Mouse (Mus musculus) urinary bladder, postnatal 25 days (tissue): ENCODE data around the gene Klf6.

ENCODE experiments used
- DNase-seq: peaks from one replicate; pipeline ENCODE4 v3.0.0; 2022; ENCODE audit warnings: low spot score

Gene Klf6

DNA sequence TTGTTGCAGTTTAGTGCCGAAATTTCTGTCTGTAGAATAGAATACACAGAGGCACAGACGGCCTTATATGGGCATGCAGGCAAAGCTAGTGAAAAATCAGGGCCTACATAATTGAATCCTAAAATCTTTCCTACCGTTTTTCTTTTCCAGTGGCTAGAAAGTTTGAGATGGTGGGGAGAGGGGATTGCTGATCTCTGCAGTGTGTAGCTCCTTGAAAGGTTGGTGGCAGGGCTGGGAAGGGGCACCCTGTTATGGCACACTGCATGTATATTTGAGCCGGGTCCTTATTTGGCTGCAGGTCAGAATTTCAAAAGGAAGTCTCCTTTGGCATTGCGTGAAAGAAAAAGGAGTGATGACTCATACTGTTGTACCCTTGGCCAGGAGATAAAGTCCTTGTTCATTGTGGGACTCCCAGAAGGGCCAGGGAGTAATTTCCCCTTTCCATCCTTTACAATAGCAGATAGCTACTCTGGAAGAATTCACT is 2.2 kb downstream of the Klf6 start:
- no peak for DNase-seq

DNA sequence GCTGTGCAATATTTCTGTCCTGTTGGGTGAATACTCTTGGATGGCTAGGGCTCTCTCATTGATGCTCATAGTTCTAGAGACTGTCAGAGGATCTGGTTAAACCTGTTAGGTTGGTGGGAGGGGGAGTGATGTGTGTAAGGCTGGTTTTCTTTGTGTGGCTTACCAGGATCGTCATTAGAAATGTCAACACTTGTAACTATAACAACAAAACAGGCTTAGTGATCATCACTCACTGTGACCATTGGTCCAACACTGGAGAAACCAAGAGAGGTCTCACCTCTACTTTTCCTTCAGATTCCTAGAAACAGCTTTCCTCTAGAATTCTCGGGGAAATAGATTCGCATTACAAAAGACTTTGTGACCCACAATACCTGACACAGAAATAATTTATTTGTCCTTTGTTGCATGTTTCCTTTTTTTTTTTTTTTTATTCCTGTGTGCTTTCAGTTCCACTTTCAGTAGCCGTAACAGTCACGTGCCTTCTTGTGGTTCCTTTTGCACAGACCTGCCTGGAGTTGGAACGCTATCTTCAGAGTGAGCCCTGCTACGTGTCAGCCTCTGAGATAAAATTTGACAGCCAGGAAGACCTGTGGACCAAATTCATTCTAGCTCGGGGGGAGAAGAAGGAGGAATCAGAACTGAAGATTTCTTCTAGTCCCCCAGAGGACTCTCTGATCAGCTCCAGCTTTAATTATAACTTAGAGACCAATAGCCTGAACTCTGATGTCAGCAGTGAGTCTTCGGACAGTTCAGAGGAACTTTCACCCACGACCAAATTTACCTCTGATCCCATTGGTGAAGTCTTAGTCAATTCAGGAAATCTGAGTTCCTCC is 3.2 kb downstream of the Klf6 start:
- DNase-seq, result no peak

DNA sequence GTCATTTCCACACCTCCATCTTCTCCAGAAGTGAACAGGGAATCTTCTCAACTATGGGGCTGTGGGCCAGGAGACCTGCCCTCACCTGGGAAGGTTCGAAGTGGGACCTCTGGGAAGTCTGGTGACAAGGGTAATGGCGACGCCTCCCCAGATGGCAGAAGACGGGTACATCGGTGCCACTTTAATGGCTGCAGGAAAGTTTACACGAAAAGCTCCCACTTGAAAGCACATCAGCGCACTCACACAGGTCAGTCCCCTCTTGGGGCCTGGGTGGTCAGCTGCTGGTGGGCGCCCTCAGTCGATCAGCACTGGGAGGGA is 3.8 kb downstream of the Klf6 start:
- no peak for DNase-seq

DNA sequence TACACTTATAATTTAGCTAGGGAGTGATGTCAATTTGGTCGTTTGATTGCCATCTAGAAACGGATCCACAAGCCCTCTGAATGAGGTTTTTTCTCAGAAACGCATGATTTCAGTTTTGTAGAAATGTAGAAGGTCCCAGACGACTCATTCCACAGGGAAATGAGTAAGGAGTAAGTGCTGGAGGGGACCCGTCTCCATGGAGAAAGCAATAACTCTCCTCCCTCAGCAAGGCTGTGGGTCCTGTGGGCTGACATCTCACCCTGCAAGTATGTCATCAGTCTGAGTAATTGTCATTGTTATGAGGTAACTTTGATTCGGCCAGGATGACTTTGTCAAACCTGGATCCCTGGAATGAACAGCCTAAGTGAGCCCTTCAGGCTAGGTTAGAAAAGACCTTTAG is 4.8 kb downstream of the Klf6 start:
- DNase-seq, result no peak

DNA sequence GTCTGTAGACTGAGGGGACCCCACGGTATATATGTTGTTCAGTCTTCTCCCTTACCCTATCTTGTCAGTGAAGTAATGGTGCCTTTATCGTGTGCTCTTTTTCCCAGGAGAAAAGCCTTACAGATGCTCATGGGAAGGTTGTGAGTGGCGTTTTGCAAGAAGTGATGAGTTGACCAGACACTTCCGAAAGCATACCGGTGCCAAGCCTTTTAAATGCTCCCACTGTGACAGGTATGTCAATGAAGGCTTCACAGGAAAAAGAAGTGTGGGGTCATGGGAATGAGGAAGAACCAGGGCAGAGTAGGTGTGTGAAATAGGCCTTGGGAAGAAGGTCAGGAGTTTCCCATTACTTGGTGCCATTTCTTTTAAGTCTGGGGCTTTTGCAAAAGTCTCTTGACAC is 5.2 kb downstream of the Klf6 start:
- no peak for DNase-seq

DNA sequence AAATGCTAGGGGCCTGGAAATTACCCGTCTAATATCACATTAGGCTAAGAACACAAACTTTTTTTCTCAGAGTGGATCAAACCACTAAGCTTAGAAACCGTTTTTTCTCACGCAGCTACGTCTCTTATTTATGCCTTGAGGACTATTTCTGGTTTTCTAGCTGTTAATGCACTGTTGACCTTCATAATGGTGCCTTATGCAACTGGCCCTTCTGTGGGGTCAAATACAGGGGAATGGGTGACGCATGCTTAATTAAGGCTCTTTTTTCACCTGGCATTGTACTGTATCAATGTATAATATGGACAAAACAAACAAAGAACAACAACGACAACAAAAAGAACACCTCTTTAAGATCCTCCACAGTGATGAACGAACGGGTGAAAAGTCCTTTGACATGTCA is 7.1 kb downstream of the Klf6 start:
- DNase-seq, result no peak

DNA sequence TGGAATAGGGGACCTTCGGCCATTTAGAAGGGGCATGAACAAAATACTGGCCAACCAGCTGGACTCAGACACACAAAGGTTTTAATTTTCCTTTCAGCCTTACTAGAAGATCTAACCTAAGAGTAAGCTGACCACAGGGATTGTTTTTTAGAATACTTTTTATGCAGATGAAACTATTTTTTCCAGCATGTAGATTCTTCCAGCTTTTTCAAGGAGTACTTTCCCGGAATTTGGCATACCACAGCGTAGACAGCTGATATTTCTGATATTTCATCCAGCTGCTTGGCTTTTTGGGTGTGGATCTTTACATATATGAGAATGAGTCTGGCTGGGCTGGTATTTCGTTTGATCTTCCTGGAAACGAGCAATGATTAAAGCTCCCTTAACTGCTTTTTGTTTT is 8.2 kb downstream of the Klf6 start:
- DNase-seq, result no peak

DNA sequence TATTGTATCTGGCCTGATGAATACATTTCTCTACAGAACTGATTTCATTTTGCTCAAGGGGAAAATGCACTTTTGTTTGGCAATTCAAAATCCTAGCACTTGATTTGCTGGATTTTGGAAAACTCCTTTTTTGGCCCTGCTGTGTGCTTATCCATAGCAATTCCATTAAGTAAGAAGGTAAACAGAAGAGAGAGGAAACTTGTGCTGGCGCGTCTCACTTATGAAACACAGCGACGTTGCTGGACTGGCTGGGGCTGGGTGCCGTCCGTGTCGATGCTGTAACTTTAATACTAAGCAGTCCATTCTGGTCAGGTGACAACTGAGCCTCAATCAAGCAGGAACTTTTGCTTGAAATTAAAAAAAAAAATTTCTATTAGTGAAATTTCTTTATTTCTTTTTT is 8.6 kb downstream of the Klf6 start:
- DNase-seq, result no peak

DNA sequence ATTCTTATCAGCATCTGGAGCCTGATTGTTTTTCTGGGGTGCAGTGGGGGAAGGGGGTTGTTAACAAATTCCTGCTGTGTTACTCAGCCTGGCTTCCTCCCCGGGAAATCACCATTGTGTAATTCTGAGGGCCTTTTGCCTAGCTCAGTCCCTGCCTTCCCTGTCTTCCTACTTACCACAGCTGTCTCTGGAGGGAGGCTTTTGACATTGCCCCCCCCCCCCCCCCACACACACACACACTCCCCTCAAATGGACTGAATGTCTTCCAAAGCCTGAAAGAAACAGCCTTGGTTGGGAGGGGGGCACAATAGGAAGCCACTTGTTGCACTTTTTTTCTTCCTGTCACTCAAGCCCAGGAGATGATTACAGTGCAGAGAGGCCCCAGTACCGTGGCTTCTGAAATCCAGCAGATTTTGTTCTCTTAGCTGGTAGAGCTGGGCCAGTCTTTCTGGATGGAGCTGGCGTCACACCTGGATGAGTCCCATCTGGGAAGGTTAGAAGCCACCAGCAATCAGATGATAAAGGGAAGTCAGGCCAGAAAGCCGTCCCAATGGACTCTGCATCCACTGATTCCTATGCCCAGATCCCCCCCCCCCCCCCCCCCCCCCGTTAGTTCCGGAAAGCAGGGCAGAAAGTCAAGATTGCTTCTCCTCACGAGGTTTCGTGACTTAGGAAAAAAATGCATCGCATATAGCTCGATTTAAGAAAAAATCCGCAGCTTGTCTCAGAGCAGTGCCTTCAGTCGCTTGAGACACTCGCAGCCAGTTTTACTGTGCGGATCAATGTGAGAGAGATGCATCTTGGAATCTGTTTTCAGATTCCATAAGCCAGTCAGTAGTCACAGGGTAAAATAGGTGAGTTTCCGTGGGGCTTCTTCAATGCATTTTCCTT is 9.3 kb downstream of the Klf6 start:
- DNase-seq, result peak; percentile 55

DNA sequence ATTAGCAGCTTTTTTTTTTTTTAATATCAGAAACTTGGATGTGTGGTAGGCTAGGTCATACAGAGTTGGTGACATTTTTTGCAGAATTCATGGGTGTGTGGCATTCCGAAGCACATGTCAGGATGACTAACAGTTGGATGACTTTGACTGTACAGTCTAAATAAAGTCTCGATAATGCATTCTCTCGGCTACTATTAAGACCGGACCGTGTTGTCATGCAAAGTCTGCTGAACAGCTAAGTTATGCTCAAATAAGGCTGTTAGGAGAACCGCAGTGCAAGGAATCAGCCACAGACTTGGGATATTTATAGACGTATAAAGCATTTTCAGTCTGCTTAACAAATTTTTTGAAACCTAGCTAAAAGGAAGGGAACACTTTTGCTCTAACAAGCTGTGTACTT is 10.1 kb downstream of the Klf6 start:
- no peak for DNase-seq

DNA sequence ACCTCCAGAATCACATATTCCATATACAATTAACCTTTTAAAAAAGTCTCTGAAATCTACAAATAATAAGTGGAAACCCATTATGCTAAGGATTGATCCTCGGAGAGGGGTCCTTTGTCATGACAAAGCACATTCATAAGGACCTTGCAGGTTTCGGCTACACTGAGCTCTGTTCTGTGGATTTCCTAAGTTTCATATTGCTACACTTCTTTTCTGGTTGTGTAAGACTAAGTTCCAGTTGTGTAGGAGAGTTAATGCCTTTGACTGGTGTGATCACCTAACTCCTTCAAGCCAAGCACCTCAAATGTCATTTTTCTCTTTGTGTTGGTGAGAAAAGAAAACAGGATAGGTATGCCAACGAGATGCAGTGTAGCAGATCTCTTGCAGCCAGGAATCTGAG is 12.4 kb downstream of the Klf6 start:
- DNase-seq, result no peak

DNA sequence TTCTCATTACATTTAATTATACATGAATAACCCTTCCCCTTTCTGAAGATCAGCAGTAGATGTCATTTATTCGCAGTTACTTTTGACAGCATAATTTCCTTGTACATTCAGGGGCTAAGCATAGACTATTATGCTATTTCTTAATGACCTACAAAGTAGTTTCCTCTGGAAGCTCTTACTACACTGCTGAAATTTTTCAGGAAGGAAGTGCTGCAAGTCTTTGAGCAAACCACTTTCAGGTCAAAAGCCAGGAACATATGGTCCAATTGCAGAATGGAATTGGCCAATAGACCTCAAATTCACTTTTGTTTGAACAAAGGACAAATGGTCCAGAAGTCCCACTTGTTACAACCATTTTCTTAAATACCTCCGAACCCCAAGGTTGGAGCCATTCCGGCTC is 14.2 kb downstream of the Klf6 start:
- no peak for DNase-seq

DNA sequence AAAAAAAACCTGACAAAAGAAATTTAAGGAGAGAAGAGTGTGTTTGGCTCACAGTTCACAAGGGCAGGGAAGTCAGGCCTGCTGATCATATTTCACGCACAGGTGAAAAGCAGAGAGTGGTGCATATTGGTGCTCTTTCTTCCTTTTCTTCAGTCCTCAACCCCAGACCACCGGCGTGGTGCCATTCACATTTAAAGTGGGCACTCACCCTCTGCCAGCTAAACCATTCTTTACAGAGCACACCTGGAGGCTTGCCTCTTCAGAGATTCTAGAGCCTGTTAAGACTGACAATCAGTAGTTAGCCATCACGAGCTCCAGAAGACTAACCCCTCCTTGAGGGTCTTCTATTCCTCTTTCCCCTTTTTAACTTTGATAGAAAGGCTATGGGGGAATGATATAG is 17.5 kb downstream of the Klf6 start:
- DNase-seq, result no peak

DNA sequence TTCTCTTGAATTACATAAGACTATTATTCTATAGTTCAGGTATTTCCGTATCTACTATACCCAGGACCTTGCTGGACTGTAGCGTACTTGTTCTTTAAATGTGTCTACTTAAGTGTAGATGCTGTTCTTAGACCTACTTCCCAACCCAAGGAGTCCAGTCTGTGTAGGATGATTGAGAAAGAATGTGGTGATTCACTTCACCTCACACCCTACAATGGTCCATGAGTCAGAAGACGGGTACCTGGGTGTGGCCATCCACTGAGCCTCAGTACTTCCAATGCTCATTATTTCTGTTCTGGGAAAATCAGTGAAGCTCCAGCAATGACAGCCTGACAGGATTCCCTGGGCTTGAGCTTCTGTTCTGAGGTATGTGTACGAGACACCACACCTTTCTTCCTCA is 25.5 kb downstream of the Klf6 start:
- DNase-seq, result no peak

DNA sequence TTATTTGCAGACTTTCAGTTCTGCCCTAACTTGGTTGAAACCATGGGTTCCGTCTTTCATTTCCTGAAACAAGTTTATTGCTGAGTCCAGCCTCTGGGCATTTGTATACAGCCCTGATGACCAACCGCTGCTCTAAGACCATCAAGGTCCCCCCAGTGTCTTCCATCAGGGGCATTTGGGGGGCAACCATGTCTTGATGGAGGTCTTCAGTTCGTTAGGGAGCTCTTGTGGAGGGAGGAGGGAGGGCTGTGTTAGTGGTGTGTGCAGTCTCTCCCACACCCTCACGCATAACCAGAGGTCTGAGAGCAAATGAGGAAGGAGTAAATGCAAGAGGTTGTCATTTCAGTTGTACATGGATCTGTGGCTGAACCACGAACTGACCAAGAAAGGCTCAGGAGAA is 26.9 kb downstream of the Klf6 start:
- no peak for DNase-seq

DNA sequence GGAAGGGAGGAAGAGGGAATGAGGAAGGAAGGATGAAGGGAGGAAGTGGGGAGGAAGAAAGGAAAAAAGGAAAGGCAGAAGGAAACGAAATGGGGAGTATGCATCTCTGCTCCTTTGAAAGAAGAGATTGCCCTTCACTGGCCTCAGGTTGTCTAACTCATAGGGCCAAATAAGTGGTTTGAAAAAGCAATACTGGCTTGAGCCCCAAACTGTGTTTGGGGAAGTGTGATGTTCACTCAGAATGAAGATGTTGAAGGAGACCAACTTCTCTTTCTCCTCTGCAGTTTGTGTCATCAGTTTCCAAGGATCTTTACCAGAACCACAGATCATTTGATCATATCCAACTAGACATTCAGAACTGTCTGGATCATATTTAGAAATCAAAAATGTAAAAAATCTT is 27.4 kb downstream of the Klf6 start:
- no peak for DNase-seq

DNA sequence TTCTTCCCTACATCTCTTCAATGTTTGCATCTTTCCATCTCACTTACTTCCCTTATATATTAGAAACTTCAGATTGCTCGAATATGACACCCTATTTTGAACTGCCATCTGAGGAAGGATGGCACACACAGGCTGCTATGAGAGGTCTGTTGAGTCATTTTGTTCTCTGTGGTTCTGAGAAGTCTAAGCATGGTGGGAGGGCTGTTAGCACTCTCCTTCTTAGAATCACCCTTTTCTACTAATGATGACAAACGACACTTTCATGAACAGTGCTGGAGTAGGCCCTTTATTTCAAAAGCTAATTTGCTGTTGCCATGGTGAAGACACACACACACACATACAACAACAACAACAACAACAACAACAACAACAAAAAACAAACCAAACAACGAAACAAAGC is 28.8 kb downstream of the Klf6 start:
- no peak for DNase-seq

DNA sequence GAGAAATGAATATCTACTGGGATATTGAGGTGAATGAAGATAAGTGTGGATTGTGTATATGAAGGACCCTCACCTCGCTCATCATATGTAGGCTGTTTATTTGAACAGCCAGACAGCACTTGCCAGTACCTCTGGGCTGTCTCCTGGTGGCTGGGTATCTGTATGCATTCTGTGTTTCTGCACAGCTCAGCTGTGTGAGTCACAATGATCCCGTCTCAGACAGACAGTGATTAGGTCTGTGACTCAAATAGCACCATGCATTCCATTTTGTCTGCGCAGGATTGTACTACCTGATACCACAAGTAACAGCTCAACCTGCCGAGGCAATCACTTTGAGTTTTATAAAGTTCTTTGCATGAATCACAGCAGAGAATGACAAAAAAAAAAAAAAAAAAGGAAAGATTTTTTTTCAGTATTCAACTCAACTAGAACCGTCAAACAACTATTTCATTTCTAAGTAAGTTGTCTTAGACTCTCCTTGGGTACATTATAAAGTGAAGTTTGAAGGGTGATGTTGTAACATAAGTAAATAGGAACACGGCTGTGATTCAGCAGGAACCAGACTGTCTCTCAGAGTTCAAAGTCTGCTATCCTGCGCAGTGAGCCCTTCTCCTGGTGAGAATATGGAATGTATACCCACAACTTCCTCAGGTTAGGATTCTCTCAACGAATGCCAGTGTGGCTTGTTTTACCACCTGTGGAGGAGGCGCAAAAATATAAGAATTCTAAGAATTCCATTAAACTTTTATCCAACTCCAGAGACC is 31.6 kb downstream of the Klf6 start:
- no peak for DNase-seq

DNA sequence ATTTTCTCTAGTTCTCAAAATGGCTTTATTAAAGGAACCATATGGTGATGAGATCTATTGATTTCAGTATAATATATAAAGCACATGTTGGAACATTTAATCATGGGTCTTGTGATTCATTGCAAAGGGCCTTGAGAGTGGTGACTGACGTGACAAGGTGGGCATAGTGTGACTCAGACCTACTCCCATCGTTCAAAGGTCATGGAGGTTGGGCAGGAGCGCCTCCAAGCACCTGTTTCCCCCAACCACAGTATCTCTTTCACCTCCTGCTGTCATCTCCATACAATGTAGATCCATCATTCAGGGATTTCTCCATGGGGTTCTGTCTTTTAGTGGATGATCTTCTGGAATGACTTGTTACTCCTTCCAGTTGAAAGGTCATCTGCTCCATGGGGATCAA is 33.6 kb downstream of the Klf6 start:
- no peak for DNase-seq

DNA sequence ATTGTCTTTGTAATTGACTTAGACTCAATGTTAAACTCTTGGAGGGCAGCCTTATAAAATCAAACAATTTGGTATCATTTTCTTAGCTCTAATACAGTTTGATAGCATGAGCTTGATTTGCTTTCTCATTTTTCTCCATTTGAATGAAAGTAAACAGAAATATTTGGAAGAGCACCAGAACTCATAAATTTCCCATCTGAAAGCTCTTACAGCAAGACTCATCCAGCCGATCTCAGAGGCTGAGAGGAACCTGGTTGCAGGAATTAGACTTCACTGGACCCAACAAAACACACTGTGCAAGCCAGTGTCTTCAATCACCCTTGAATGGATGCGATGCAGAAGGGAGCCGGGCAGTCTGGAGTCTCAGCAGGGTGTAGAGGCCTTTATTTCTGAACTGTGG is 34.6 kb downstream of the Klf6 start:
- no peak for DNase-seq

DNA sequence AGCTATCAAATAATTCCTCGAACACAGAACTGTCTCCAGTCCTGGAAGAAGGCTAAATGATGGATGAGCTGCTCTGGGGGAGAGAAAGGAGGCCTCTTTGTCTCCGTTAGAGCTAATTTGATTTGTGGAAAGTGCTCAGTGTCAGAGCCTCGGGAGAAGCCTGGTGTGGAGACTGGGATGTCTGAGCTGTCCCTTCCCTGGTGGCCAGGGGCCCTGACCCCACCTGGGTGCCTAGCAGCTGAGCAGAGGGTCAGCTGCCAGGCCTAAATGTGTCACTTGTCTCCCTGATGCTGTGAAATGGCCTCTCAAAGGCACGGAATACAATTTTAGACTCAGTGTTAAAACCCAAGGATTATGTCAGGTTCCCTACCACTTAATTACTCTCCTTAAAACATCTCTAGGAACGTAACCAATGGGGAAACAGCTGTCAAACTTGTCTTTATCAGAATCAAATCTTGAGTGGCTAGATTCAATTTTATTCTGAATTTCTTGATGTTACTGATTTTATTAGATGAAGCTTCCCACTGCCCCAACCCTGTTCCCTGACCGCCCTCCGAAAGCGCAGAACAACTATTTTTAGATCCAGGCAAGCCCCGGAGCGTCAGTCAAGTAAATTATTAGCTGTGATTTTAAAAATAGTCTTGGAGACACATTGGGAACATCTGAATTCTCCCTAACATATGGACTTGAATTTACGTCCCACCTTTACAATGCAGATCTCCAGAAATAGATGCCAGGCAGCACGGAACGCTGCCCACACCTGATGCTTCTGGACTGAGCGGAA is 36.1 kb downstream of the Klf6 start:
- no peak for DNase-seq

DNA sequence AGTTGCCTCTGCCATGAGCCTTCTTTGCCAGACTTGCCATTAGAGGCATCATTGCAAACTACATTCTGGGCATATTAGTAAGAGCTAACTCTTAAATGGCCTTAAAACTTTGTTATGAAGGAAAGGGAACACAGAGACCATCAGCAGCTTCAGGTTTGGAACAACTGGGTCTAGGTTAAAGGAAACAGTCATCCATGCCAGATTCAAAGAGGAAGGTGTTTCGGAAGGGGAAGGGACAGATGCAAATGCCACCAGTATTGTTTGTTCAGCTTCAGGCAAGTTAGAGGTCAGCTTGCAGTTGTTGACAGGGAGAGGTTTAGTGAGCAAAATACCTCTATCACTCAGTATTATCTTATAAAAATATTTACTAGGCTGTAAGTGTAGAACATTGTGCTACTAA is 37.7 kb downstream of the Klf6 start:
- no peak for DNase-seq
